Mouse (Mus musculus): ENCODE measurements around the gene Ank2. TPM values are rescaled to one million over a fixed set of nuclear protein-coding genes. Genes with fewer than 3 reads are reported as not detected.
A peak's percentile ranks its signal among the peaks of the same experiment; 100 is the strongest.

The Ank2 gene
- polyA plus RNA-seq, 1 experiment from 2014 or later, result 37.3 TPM

- no peak overlapping the region for H3K4me3 ChIP-seq
- H3K9ac ChIP-seq, result no peak overlapping the region
- H3K36me3 ChIP-seq, result peaks cover 3% of the 10 kb centered on the region; the same call in 1 of the 2 replicates
- ATAC-seq (replicated peaks; ENCODE audit: insufficient number of reproducible peaks, insufficient read depth, low FRiP score, low read depth), result no peak
- H3K27me3 ChIP-seq, result no peaks in the 10 kb centered on the region
- H3K27ac ChIP-seq, result no peak overlapping the region
- H3K9me3 ChIP-seq (replicated peaks), result no peaks in the 10 kb centered on the region
- WGBS, result 78% methylated on average over 6 of the region's 6 CpGs
- no peak overlapping the region for H3K4me2 ChIP-seq
- H3K4me1 ChIP-seq (replicated peaks), result no peaks in the 10 kb centered on the region
Observed at GRCm38 (mm10) chr3:127015175-127015574, 484.0 kb downstream of the Ank2 start.

DNA sequence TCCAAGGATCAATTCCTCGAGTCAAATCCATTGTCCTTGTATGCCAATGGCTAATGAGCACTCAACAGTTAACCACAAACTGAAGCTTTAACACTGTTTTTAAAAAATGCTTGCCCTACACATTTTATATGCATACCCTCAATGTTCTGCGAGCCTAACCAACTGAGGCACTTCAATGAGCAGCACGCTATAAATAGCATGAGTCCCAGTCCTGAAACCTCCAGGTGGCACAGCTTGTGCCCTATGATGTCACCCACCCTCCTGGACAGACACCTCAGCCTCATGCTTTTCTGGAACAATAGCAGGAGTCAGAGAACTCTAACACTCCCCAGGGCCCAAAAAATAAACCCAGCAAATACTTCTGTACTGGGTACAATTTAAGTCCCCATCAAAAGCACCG, 485.2 kb downstream of the Ank2 start:
- Histone ChIP-seq H3K4me2 (no peak overlapping the region), H3K36me3 (peaks cover 3% of the 10 kb centered on the region; the same call in 1 of the 2 replicates), H3K27me3 (no peaks in the 10 kb centered on the region), H3K9me3 (replicated peaks) (no peaks in the 10 kb centered on the region), H3K9ac (no peak overlapping the region), H3K4me1 (replicated peaks) (no peaks in the 10 kb centered on the region), H3K4me3 (no peak overlapping the region), H3K27ac (no peak overlapping the region)
- no peak for ATAC-seq (replicated peaks; ENCODE audit: insufficient number of reproducible peaks, insufficient read depth, low FRiP score, low read depth)
- WGBS, result 65% methylated on average over 4 of the region's 4 CpGs

GRCm38 (mm10) chr3:127012525-127012924, 486.6 kb downstream of the Ank2 start:
- H3K4me2 ChIP-seq, result no peak overlapping the region
- H3K9ac ChIP-seq, result no peak overlapping the region
- ATAC-seq (replicated peaks; ENCODE audit: insufficient number of reproducible peaks, insufficient read depth, low FRiP score, low read depth), result no peak
- H3K27ac ChIP-seq, result no peak overlapping the region
- peaks cover 8% of the 10 kb centered on the region; the same call in 1 of the 2 replicates for H3K36me3 ChIP-seq
- 59% methylated on average over 8 of the region's 8 CpGs for WGBS
- H3K4me3 ChIP-seq, result no peak overlapping the region
- H3K9me3 ChIP-seq (replicated peaks), result no peaks in the 10 kb centered on the region
- H3K4me1 ChIP-seq (replicated peaks), result no peaks in the 10 kb centered on the region
- no peaks in the 10 kb centered on the region for H3K27me3 ChIP-seq

- 0 out of 2 replicates have a peak, but pooled peaks have one; percentile 39 for ATAC-seq (replicated peaks; ENCODE audit: insufficient number of reproducible peaks, insufficient read depth, low FRiP score, low read depth)
- 86% methylated on average over 9 of the region's 9 CpGs for WGBS
- no peaks in the 10 kb centered on the region; the same call in 1 of the 2 replicates for H3K4me1 ChIP-seq (replicated peaks)
- H3K4me3 ChIP-seq, result no peak overlapping the region
- H3K36me3 ChIP-seq, result peaks cover 5% of the 10 kb centered on the region; the same call in 1 of the 2 replicates
- no peak overlapping the region for H3K27ac ChIP-seq
- no peak overlapping the region for H3K4me2 ChIP-seq
- H3K27me3 ChIP-seq, result no peaks in the 10 kb centered on the region
- no peak overlapping the region for H3K9ac ChIP-seq
- H3K9me3 ChIP-seq (replicated peaks), result no peaks in the 10 kb centered on the region
Observed at GRCm38 (mm10) chr3:127005898-127006673, 493.1 kb downstream of the Ank2 start.

DNA sequence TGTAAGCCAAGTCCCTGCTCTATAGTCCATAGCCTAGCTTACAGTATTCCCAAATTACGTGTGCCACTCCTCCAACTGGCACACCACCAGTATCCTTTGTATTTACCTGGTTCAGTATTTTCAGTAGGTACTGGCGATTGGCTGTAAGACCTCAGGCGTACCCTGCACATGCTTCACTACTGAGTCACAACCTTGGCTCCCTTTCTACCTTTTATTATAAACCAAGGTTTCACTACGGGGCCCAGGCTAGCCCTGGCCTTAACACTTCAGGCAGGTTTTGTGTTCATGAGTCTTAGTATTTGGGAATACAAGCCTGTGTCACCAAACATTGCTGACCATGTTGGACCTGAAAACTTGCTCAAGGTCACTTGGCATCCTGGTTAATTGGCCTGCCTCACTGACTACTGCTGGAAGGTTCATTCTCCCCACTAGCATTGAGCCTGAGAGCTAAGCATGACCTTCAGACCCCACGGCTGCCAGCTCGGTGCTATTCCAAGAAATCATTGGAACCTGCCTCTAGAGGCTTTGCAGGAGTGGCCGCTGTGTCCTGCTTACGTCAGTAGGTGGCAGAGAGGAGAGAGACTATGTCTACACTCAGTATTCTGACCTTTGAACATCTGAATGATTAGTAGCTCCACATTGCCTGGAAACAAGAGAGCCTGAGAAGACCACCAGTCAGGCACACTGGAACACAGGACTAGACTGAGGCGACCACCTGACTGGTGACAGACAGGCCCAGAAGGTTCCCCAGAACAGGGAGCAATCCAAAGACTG, 494.1 kb downstream of the Ank2 start:
- Histone ChIP-seq H3K27me3 (no peaks in the 10 kb centered on the region), H3K4me2 (no peak overlapping the region), H3K36me3 (peaks cover 5% of the 10 kb centered on the region; the same call in 1 of the 2 replicates), H3K4me3 (no peak overlapping the region), H3K4me1 (replicated peaks) (no peaks in the 10 kb centered on the region; the same call in 1 of the 2 replicates), H3K9me3 (replicated peaks) (no peaks in the 10 kb centered on the region), H3K27ac (no peak overlapping the region), H3K9ac (no peak overlapping the region)
- WGBS, result 69% methylated on average over 9 of the region's 9 CpGs
- ATAC-seq (replicated peaks; ENCODE audit: insufficient number of reproducible peaks, insufficient read depth, low FRiP score, low read depth), result no peak

GRCm38 (mm10) chr3:127003946-127004345, 495.2 kb downstream of the Ank2 start:
- no peak overlapping the region for H3K9ac ChIP-seq
- no peaks in the 10 kb centered on the region for H3K27me3 ChIP-seq
- H3K4me1 ChIP-seq (replicated peaks), result no peaks in the 10 kb centered on the region; the same call in 1 of the 2 replicates
- ATAC-seq (replicated peaks; ENCODE audit: insufficient number of reproducible peaks, insufficient read depth, low FRiP score, low read depth), result no peak
- WGBS, result 86% methylated on average over 11 of the region's 11 CpGs
- no peak overlapping the region for H3K4me2 ChIP-seq
- H3K4me3 ChIP-seq, result no peak overlapping the region
- H3K36me3 ChIP-seq, result peaks cover 5% of the 10 kb centered on the region; the same call in 1 of the 2 replicates
- no peak overlapping the region for H3K27ac ChIP-seq
- no peaks in the 10 kb centered on the region for H3K9me3 ChIP-seq (replicated peaks)

- WGBS, result 19% methylated on average over 8 of the region's 8 CpGs
- H3K9me3 ChIP-seq (replicated peaks), result no peaks in the 10 kb centered on the region
- H3K36me3 ChIP-seq, result no peaks in the 10 kb centered on the region
- ATAC-seq (replicated peaks; ENCODE audit: insufficient number of reproducible peaks, insufficient read depth, low FRiP score, low read depth), result 0 out of 2 replicates have a peak, but pooled peaks have one; percentile 50
- no peaks in the 10 kb centered on the region for H3K27me3 ChIP-seq
- H3K27ac ChIP-seq, result no peak overlapping the region
- H3K4me2 ChIP-seq, result peak overlapping the region; percentile 49
- peak overlapping the region; percentile 28; the same call in 1 of the 2 replicates for H3K4me3 ChIP-seq
- H3K4me1 ChIP-seq (replicated peaks), result 0 out of 2 replicates have a peak, but pooled peaks cover 6% of the 10 kb centered on the region
- H3K9ac ChIP-seq, result no peak overlapping the region
Observed at GRCm38 (mm10) chr3:126998742-126999112, 500.4 kb downstream of the Ank2 start.

GRCm38 (mm10) chr3:126998008-126998741, 501.0 kb downstream of the Ank2 start:
- Histone ChIP-seq H3K27ac (peak overlapping the region; percentile 39; the same call in 1 of the 2 replicates), H3K36me3 (no peaks in the 10 kb centered on the region), H3K4me3 (peak overlapping the region; percentile 28), H3K9me3 (replicated peaks) (no peaks in the 10 kb centered on the region), H3K4me2 (peak overlapping the region; percentile 49), H3K27me3 (no peaks in the 10 kb centered on the region), H3K4me1 (replicated peaks) (0 out of 2 replicates have a peak, but pooled peaks cover 6% of the 10 kb centered on the region), H3K9ac (0 out of 2 replicates have a peak overlapping the region, but pooled peaks have one; percentile 0)
- ATAC-seq (replicated peaks; ENCODE audit: insufficient number of reproducible peaks, insufficient read depth, low FRiP score, low read depth), result peak; percentile 55; the same call in 1 of the 2 replicates
- whole genome bisulfite sequencing, result 26% methylated on average over 12 of the region's 12 CpGs

DNA sequence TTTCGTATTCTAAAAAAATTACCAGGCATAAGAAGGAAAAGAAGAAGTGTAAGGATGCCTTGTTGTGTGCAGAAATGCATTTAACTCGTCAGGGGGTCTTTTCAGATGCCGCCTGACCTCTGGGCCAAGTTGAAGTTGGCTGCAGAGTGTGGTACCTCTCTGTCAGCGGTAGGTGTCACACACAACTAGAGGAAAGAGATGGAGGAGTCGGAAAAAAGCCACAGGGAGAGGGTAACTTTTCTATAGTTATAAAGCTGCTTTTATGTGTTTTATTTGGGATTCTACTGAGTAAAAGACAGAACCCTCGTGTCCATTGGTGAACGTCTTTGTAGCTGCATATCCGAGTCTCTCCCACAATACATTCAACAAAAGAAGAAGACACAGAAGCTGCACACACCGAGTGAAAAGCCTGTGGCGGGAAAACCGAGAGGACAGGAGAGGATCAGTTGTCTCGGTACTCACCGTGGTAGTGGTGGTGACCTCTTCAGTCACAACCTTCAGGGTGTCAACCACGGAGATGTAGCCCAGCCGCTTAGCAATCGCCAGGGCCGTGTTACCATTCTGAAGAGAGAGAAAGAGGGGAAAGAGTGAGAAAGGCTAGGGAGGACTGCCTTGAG, 501.7 kb downstream of the Ank2 start:
- ATAC-seq (replicated peaks; ENCODE audit: insufficient number of reproducible peaks, insufficient read depth, low FRiP score, low read depth), result no peak
- no peaks in the 10 kb centered on the region for H3K36me3 ChIP-seq
- no peak overlapping the region for H3K9ac ChIP-seq
- peak overlapping the region; percentile 49 for H3K4me2 ChIP-seq
- H3K4me1 ChIP-seq (replicated peaks), result 0 out of 2 replicates have a peak, but pooled peaks cover 6% of the 10 kb centered on the region
- peak overlapping the region; percentile 28 for H3K4me3 ChIP-seq
- WGBS, result 22% methylated on average over 17 of the region's 17 CpGs
- H3K27me3 ChIP-seq, result no peaks in the 10 kb centered on the region
- no peaks in the 10 kb centered on the region for H3K9me3 ChIP-seq (replicated peaks)
- H3K27ac ChIP-seq, result peak overlapping the region; percentile 39; the same call in 1 of the 2 replicates

DNA sequence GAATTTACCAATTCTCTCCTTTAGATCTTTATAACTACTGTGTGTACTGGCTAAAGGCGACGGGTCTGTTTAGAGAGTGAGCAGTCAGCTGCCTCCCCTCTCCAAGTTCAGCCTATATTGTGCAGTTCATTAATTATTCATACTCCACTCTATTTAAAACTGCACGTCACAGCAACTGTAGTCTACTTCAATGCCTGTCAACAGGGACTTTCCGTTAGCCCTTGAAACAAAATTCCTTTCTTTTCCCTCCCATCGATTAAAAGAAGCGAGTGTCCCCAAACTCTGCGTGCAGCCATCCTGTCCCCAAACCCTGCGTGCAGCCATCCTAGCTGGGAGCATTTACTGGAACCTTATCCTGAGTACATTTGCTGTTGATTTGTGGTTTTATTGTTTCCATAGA, 502.4 kb downstream of the Ank2 start:
- Histone ChIP-seq H3K27me3 (no peaks in the 10 kb centered on the region), H3K27ac (no peak overlapping the region), H3K4me2 (no peak overlapping the region), H3K4me3 (no peak overlapping the region), H3K36me3 (no peaks in the 10 kb centered on the region), H3K4me1 (replicated peaks) (0 out of 2 replicates have a peak, but pooled peaks cover 6% of the 10 kb centered on the region), H3K9me3 (replicated peaks) (no peaks in the 10 kb centered on the region), H3K9ac (no peak overlapping the region)
- ATAC-seq (replicated peaks; ENCODE audit: insufficient number of reproducible peaks, insufficient read depth, low FRiP score, low read depth), result no peak
- 81% methylated on average over 8 of the region's 8 CpGs for WGBS

Data from heart, embryonic 15.5 days (tissue).